Mouse (Mus musculus) thymus, postnatal 0 days (tissue): ENCODE measurements around the gene Vps16. TPM values are rescaled to one million over a fixed set of nuclear protein-coding genes. Genes with fewer than 3 reads are reported as not detected.

Experiments
- DNase-seq: peaks from one replicate; pipeline ENCODE4 v3.0.0-alpha.2; 2015; ENCODE audit warnings: low spot score
- polyA plus RNA-seq: library from polyadenylated mRNA; unstranded; fragments of >200 nt; fragmentation: Nextera tagmentation; extraction: Ambion mirVana; gene quantifications from 2 replicates; pipeline ENCODE4 v1.2.1, GENCODE M21; 2015

Vps16 gene
- polyA plus RNA-seq, 1 experiment from 2014 or later = 101 TPM

- no peak for DNase-seq
Measured at GRCm38 (mm10) chr2:130421781-130422620, 2.1 kb upstream of the Vps16 start.

- DNase-seq = peak; percentile 85
Measured at GRCm38 (mm10) chr2:130423397-130424125, 578 bp upstream of the Vps16 start.

- no peak for DNase-seq
Measured at GRCm38 (mm10) chr2:130425112-130425511, 973 bp downstream of the Vps16 start.

- DNase-seq = no peak
Measured at GRCm38 (mm10) chr2:130429851-130430250, 5.7 kb downstream of the Vps16 start.

GRCm38 (mm10) chr2:130430484-130430883 is 6.3 kb downstream of the Vps16 start:
- no peak for DNase-seq

- DNase-seq = no peak
Measured at GRCm38 (mm10) chr2:130432157-130432556, 8.0 kb downstream of the Vps16 start.

- peak; percentile 70 for DNase-seq
Measured at GRCm38 (mm10) chr2:130433152-130433551, 9.0 kb downstream of the Vps16 start.

- DNase-seq = peak; percentile 33
Measured at GRCm38 (mm10) chr2:130436769-130437168, 12.6 kb downstream of the Vps16 start.

GRCm38 (mm10) chr2:130438861-130439260 is 14.7 kb downstream of the Vps16 start:
- no peak for DNase-seq

GRCm38 (mm10) chr2:130439840-130440480 is 15.8 kb downstream of the Vps16 start:
- no peak for DNase-seq

GRCm38 (mm10) chr2:130442162-130442561 is 18.0 kb downstream of the Vps16 start:
- DNase-seq = no peak

GRCm38 (mm10) chr2:130448449-130448848 is 24.3 kb downstream of the Vps16 start:
- no peak for DNase-seq

GRCm38 (mm10) chr2:130449021-130449793 is 25.1 kb downstream of the Vps16 start:
- DNase-seq = peak; percentile 18

GRCm38 (mm10) chr2:130449794-130450433 is 25.8 kb downstream of the Vps16 start, which contains the start of gene Ptpra:
Gene Ptpra (plus strand): TSS chr2:130450278.
- DNase-seq = peak; percentile 92

GRCm38 (mm10) chr2:130450434-130450796 is 26.3 kb downstream of the Vps16 start:
- DNase-seq = no peak

GRCm38 (mm10) chr2:130451086-130451726 is 27.1 kb downstream of the Vps16 start:
- DNase-seq = no peak

- no peak for DNase-seq
Measured at GRCm38 (mm10) chr2:130451727-130452090, 27.6 kb downstream of the Vps16 start.

GRCm38 (mm10) chr2:130452266-130452665 is 28.1 kb downstream of the Vps16 start:
- DNase-seq = no peak

- DNase-seq = no peak
Measured at GRCm38 (mm10) chr2:130453421-130453820, 29.3 kb downstream of the Vps16 start.

- DNase-seq = no peak
Measured at GRCm38 (mm10) chr2:130454748-130455370, 30.7 kb downstream of the Vps16 start.
